Mouse (Mus musculus): Measurements from ENCODE around the gene Plpp7. TPM values are rescaled to one million over a fixed set of nuclear protein-coding genes. Genes with fewer than 3 reads are reported as not detected.

The Plpp7 gene
- polyA plus RNA-seq, 1 experiment, result 2.6 TPM

GRCm38 (mm10) chr2:32144633-32145032, 49.3 kb downstream of the Plpp7 start:
- no peak for DNase-seq (ENCODE audit: low read depth in 1 of 2, low spot score in 2 of 2)
- Histone ChIP-seq H3K27ac (ENCODE audit: insufficient read depth, low read length) (no peak overlapping the region), H3K4me3 (ENCODE audit: extremely low read depth, insufficient read depth, insufficient read length) (no peak overlapping the region), H3K4me1 (ENCODE audit: control insufficient read depth, insufficient read depth, insufficient read length) (no peaks in the 10 kb centered on the region), H3K36me3 (ENCODE audit: control insufficient read depth, insufficient read depth, low read length) (no peaks in the 10 kb centered on the region), H3K27me3 (ENCODE audit: control insufficient read depth, insufficient read depth, low read length) (no peaks in the 10 kb centered on the region)
- 52% methylated on average over 5 of the region's 5 CpGs for WGBS
- no peak for TF ChIP-seq POLR2A (IDR thresholded peaks at IDR 0.05; ENCODE audit: low read depth, low read length)
- no peak for TF ChIP-seq CTCF (IDR thresholded peaks at IDR 0.05; ENCODE audit: extremely low read depth, insufficient read depth, insufficient read length, insufficient replicate concordance)

- TF ChIP-seq CTCF (IDR thresholded peaks at IDR 0.05; ENCODE audit: extremely low read depth, insufficient read depth, insufficient read length, insufficient replicate concordance) (no peak), POLR2A (IDR thresholded peaks at IDR 0.05; ENCODE audit: low read depth, low read length) (no peak)
- no peaks in the 10 kb centered on the region for H3K36me3 ChIP-seq (ENCODE audit: control insufficient read depth, insufficient read depth, low read length)
- H3K4me3 ChIP-seq (ENCODE audit: extremely low read depth, insufficient read depth, insufficient read length), result no peak overlapping the region
- no peaks in the 10 kb centered on the region for H3K27me3 ChIP-seq (ENCODE audit: control insufficient read depth, insufficient read depth, low read length)
- peaks cover 4% of the 10 kb centered on the region; the same call in 1 of the 2 replicates for H3K4me1 ChIP-seq (ENCODE audit: control insufficient read depth, insufficient read depth, insufficient read length)
- WGBS, result 76% methylated on average over 5 of the region's 5 CpGs
- no peak for DNase-seq (ENCODE audit: low read depth in 1 of 2, low spot score in 2 of 2)
- no peak overlapping the region for H3K27ac ChIP-seq (ENCODE audit: insufficient read depth, low read length)
Measured at GRCm38 (mm10) chr2:32146617-32147162, 51.4 kb downstream of the Plpp7 start.

GRCm38 (mm10) chr2:32150135-32150534, 54.8 kb downstream of the Plpp7 start:
- H3K4me3 ChIP-seq (ENCODE audit: extremely low read depth, insufficient read depth, insufficient read length), result no peak overlapping the region
- WGBS, result 94% methylated on average over 1 of the region's 1 CpGs

GRCm38 (mm10) chr2:32150562-32150923, 55.2 kb downstream of the Plpp7 start:
- no peak for DNase-seq (ENCODE audit: low read depth in 1 of 2, low spot score in 2 of 2)
- TF ChIP-seq CTCF (IDR thresholded peaks at IDR 0.05; ENCODE audit: extremely low read depth, insufficient read depth, insufficient read length, insufficient replicate concordance), result no peak
- Histone ChIP-seq H3K4me1 (ENCODE audit: control insufficient read depth, insufficient read depth, insufficient read length) (peaks cover 30% of the 10 kb centered on the region; the same call in 1 of the 2 replicates), H3K4me3 (ENCODE audit: extremely low read depth, insufficient read depth, insufficient read length) (peak overlapping the region; percentile 60; the same call in 1 of the 2 replicates), H3K27me3 (ENCODE audit: control insufficient read depth, insufficient read depth, low read length) (no peaks in the 10 kb centered on the region), H3K27ac (ENCODE audit: insufficient read depth, low read length) (peak overlapping the region; percentile 73), H3K36me3 (ENCODE audit: control insufficient read depth, insufficient read depth, low read length) (no peaks in the 10 kb centered on the region)
- WGBS, result 10% methylated on average over 7 of the region's 7 CpGs

More at GRCm38 (mm10) chr2:32150135-32150534, 54.8 kb downstream of the Plpp7 start:
- H3K27ac ChIP-seq (ENCODE audit: insufficient read depth, low read length), result 0 out of 2 replicates have a peak overlapping the region, but pooled peaks have one; percentile 73
- H3K27me3 ChIP-seq (ENCODE audit: control insufficient read depth, insufficient read depth, low read length), result no peaks in the 10 kb centered on the region
- DNase-seq (ENCODE audit: low read depth in 1 of 2, low spot score in 2 of 2), result no peak
- no peaks in the 10 kb centered on the region for H3K36me3 ChIP-seq (ENCODE audit: control insufficient read depth, insufficient read depth, low read length)
- no peak for TF ChIP-seq POLR2A (IDR thresholded peaks at IDR 0.05; ENCODE audit: low read depth, low read length)
- no peak for TF ChIP-seq CTCF (IDR thresholded peaks at IDR 0.05; ENCODE audit: extremely low read depth, insufficient read depth, insufficient read length, insufficient replicate concordance)
- H3K4me1 ChIP-seq (ENCODE audit: control insufficient read depth, insufficient read depth, insufficient read length), result peaks cover 26% of the 10 kb centered on the region; the same call in 1 of the 2 replicates

- no peaks in the 10 kb centered on the region for H3K36me3 ChIP-seq (ENCODE audit: control insufficient read depth, insufficient read depth, low read length)
- DNase-seq (ENCODE audit: low read depth in 1 of 2, low spot score in 2 of 2), result peak in 1 of 2 experiments; percentile 67
- peak within 1 kb of the TSS; percentile 96 for H3K4me3 ChIP-seq (ENCODE audit: extremely low read depth, insufficient read depth, insufficient read length)
- no peaks in the 10 kb centered on the region for H3K27me3 ChIP-seq (ENCODE audit: control insufficient read depth, insufficient read depth, low read length)
- 2% methylated on average over 83 of the region's 117 CpGs for WGBS
- H3K4me1 ChIP-seq (ENCODE audit: control insufficient read depth, insufficient read depth, insufficient read length), result peaks cover 33% of the 10 kb centered on the region; the same call in 1 of the 2 replicates
- H3K27ac ChIP-seq (ENCODE audit: insufficient read depth, low read length), result peak within 1 kb of the TSS; percentile 99
- 0 out of 2 replicates have a peak, but pooled peaks have one; percentile 4 for TF ChIP-seq CTCF (IDR thresholded peaks at IDR 0.05; ENCODE audit: extremely low read depth, insufficient read depth, insufficient read length, insufficient replicate concordance)
- TF ChIP-seq POLR2A (IDR thresholded peaks at IDR 0.05; ENCODE audit: low read depth, low read length), result peak; percentile 16; the same call in 1 of the 2 replicates
Measured at GRCm38 (mm10) chr2:32150924-32151659, 55.8 kb downstream of the Plpp7 start, which contains the start of gene Prrc2b. Gene Prrc2b (plus strand): TSS chr2:32151082.

- Histone ChIP-seq H3K27me3 (ENCODE audit: control insufficient read depth, insufficient read depth, low read length) (no peaks in the 10 kb centered on the region), H3K4me3 (ENCODE audit: extremely low read depth, insufficient read depth, insufficient read length) (peak overlapping the region; percentile 96), H3K27ac (ENCODE audit: insufficient read depth, low read length) (peak overlapping the region; percentile 99), H3K36me3 (ENCODE audit: control insufficient read depth, insufficient read depth, low read length) (no peaks in the 10 kb centered on the region), H3K4me1 (ENCODE audit: control insufficient read depth, insufficient read depth, insufficient read length) (peaks cover 33% of the 10 kb centered on the region; the same call in 1 of the 2 replicates)
- TF ChIP-seq POLR2A (IDR thresholded peaks at IDR 0.05; ENCODE audit: low read depth, low read length), result no peak
- no peak for TF ChIP-seq CTCF (IDR thresholded peaks at IDR 0.05; ENCODE audit: extremely low read depth, insufficient read depth, insufficient read length, insufficient replicate concordance)
- WGBS, result 0% methylated on average over 22 of the region's 22 CpGs
- no peak for DNase-seq (ENCODE audit: low read depth in 1 of 2, low spot score in 2 of 2)
Measured at GRCm38 (mm10) chr2:32151660-32152366, 56.5 kb downstream of the Plpp7 start.
